Mouse (Mus musculus) lung, adult 2 months (tissue): ENCODE data around the gene Rgl1.

Experiments used
- CTCF ChIP-seq: fragments of 200-500 bp; IDR thresholded peaks from 2 replicates; pipeline ENCODE4 v1.5.1; 2011; ENCODE audit warnings: mild to moderate bottlenecking, low read length, control low read depth; ENCODE audit not compliant: insufficient read depth
- POLR2A ChIP-seq: fragments of 200-500 bp; IDR thresholded peaks from 2 replicates; pipeline ENCODE4 v1.6.1; 2011; ENCODE audit warnings: low read depth, mild to moderate bottlenecking, control low read depth, low read length, borderline replicate concordance; ENCODE audit errors: extremely low read depth

GRCm38 (mm10) chr1:152591746-152592498 lies 174.2 kb downstream of the Rgl1 start:
- no peak for TF ChIP-seq CTCF
- no peak for TF ChIP-seq POLR2A
